Comparison of ENCODE assay signal across 15 mouse cellular contexts in genomic region chr11:3887331-3887730, GRCm38 (mm10). TPM values are rescaled to one million over a fixed set of nuclear protein-coding genes. Genes with fewer than 3 reads are reported as not detected.
DNase-seq lines count a peak whose midpoint lies in the region; ATAC-seq and TF ChIP-seq lines count a peak whose summit lies in the region.
"Had no signal": no experiment of that assay in that cellular context is flagged by ENCODE, and none has a peak within 500 bp of the region (broad histone marks: within the 10 kb centered on the region; RNA-seq: fewer than 3 reads in every experiment).

No protein-coding gene starts in this region.

- peak; percentile 56 for DNase-seq in cerebellum, adult 9-11 months
- DNase-seq in cerebellum, adult 9-10 months = no peak
- peak; percentile 11 for DNase-seq in 3T3-L1 (ENCODE audit: low read depth, low spot score)
- DNase-seq in brain, embryonic 14.5 days (ENCODE audit: low read depth) = peak; percentile 24
- DNase-seq in ovary, postnatal 10 days (ENCODE audit: low spot score) = no peak
- DNase-seq in forebrain, embryonic 11.5 days (ENCODE audit: low spot score) = no peak
- DNase-seq: B cell, adult 2 months; kidney, adult 9 months had no signal

- TF ChIP-seq CTCF in brain, embryonic 14.5 days (IDR thresholded peaks at IDR 0.05; ENCODE audit: borderline replicate concordance, extremely low read depth, insufficient read depth, insufficient read length) = no peak

- peak; percentile 90 for ATAC-seq in liver, embryonic 12.5 days
- no peak for ATAC-seq in kidney, embryonic 14.5 days (ENCODE audit: low FRiP score, low TSS enrichment)
- no peak for ATAC-seq in forebrain, embryonic 11.5 days (replicated peaks; ENCODE audit: low FRiP score)

- H3K4me1 ChIP-seq in liver, embryonic 12.5 days = peaks cover 22% of the 10 kb centered on the region
- no peaks in the 10 kb centered on the region for H3K4me1 ChIP-seq in kidney, embryonic 14.5 days (ENCODE audit: control insufficient read depth, insufficient read depth, low read length)
- H3K4me1 ChIP-seq in forebrain, embryonic 11.5 days (replicated peaks; ENCODE audit: control insufficient read depth, insufficient read depth, low read length) = no peaks in the 10 kb centered on the region
- H3K4me1 ChIP-seq: hindbrain, embryonic 15.5 days; limb, embryonic 15.5 days had no signal

- no peak overlapping the region for H3K9ac ChIP-seq in liver, embryonic 12.5 days
- no peak overlapping the region for H3K9ac ChIP-seq in kidney, embryonic 14.5 days (ENCODE audit: low read depth, low read length)
- no peak overlapping the region for H3K9ac ChIP-seq in forebrain, embryonic 11.5 days (ENCODE audit: low read length)
- H3K9ac ChIP-seq: hindbrain, embryonic 15.5 days; limb, embryonic 15.5 days had no signal

- H3K27ac ChIP-seq in liver, embryonic 12.5 days = no peak overlapping the region
- no peak overlapping the region for H3K27ac ChIP-seq in kidney, embryonic 14.5 days (ENCODE audit: low read depth, low read length)
- H3K27ac ChIP-seq in forebrain, embryonic 11.5 days (ENCODE audit: low read depth, low read length) = no peak overlapping the region
- H3K27ac ChIP-seq: hindbrain, embryonic 15.5 days; limb, embryonic 15.5 days; macrophage had no signal

- H3K36me3 ChIP-seq in liver, embryonic 12.5 days = no peaks in the 10 kb centered on the region
- H3K36me3 ChIP-seq in kidney, embryonic 14.5 days (ENCODE audit: control insufficient read depth, insufficient read depth, low read length) = no peaks in the 10 kb centered on the region
- no peaks in the 10 kb centered on the region for H3K36me3 ChIP-seq in forebrain, embryonic 11.5 days (ENCODE audit: control insufficient read depth, insufficient read depth, low read length)
- H3K36me3 ChIP-seq: G1E; hindbrain, embryonic 15.5 days; limb, embryonic 15.5 days had no signal

- peaks cover 26% of the 10 kb centered on the region; the same call in 1 of the 2 replicates for H3K27me3 ChIP-seq in liver, embryonic 12.5 days (replicated peaks)
- H3K27me3 ChIP-seq in kidney, embryonic 14.5 days (ENCODE audit: control insufficient read depth, insufficient read depth, low read length) = no peaks in the 10 kb centered on the region
- H3K27me3 ChIP-seq in forebrain, embryonic 11.5 days (ENCODE audit: control insufficient read depth, insufficient read depth, low read length) = no peaks in the 10 kb centered on the region
- H3K27me3 ChIP-seq: hindbrain, embryonic 15.5 days; limb, embryonic 15.5 days had no signal

- 0 out of 2 replicates have a peak overlapping the region, but pooled peaks have one; percentile 8 for H3K4me2 ChIP-seq in liver, embryonic 12.5 days
- no peak overlapping the region for H3K4me2 ChIP-seq in kidney, embryonic 14.5 days (replicated peaks; ENCODE audit: low read depth, low read length)
- H3K4me2 ChIP-seq in forebrain, embryonic 11.5 days (ENCODE audit: low read depth, low read length, severe bottlenecking) = no peak overlapping the region
- H3K4me2 ChIP-seq: hindbrain, embryonic 15.5 days; limb, embryonic 15.5 days had no signal

- 46% methylated on average over 5 of the region's 5 CpGs for WGBS in liver, embryonic 12.5 days (ENCODE audit: insufficient replicate concordance)
- 83% methylated on average over 5 of the region's 5 CpGs for WGBS in kidney, embryonic 14.5 days
- 76% methylated on average over 5 of the region's 5 CpGs for WGBS in forebrain, embryonic 11.5 days

- TF ChIP-seq POLR2A in brain, embryonic 14.5 days (IDR thresholded peaks at IDR 0.05; ENCODE audit: borderline replicate concordance, extremely low read depth, insufficient read depth, insufficient read length, poor library complexity, severe bottlenecking) = no peak

- H3K4me3 ChIP-seq in liver, embryonic 12.5 days = no peak overlapping the region
- no peak overlapping the region for H3K4me3 ChIP-seq in kidney, embryonic 14.5 days (ENCODE audit: low read length)
- no peak overlapping the region for H3K4me3 ChIP-seq in forebrain, embryonic 11.5 days (ENCODE audit: low read depth, low read length)
- H3K4me3 ChIP-seq: erythroblast, embryonic 14.5 days; hindbrain, embryonic 15.5 days; limb, embryonic 15.5 days had no signal

- no peaks in the 10 kb centered on the region for H3K9me3 ChIP-seq in liver, embryonic 12.5 days (replicated peaks)
- no peaks in the 10 kb centered on the region for H3K9me3 ChIP-seq in kidney, embryonic 14.5 days (ENCODE audit: control insufficient read depth, low read length)
- no peaks in the 10 kb centered on the region for H3K9me3 ChIP-seq in forebrain, embryonic 11.5 days (ENCODE audit: control insufficient read depth, low read length)
- H3K9me3 ChIP-seq: G1E; hindbrain, embryonic 15.5 days; limb, embryonic 15.5 days had no signal

RNA-seq across cellular contexts. Expression of gene 4921536K21Rik, which starts 7.6 kb away (rescaled TPM):
- 0.67 and 1.0 TPM in 2 replicates for polyA plus RNA-seq in brain, embryonic 14.5 days (2012; rRNA removed)
- polyA plus RNA-seq in liver, embryonic 12.5 days (2016; fragmentation: Nextera tagmentation; extraction: Ambion mirVana) = 0.05 TPM in 1 of 2 replicates, not detected in the other
- polyA plus RNA-seq in kidney, embryonic 14.5 days (2014; fragmentation: Nextera tagmentation; extraction: Ambion mirVana) = 0.20 and 0.40 TPM in 2 replicates
- 0.51 and 0.60 TPM in 2 replicates for polyA plus RNA-seq in forebrain, embryonic 11.5 days (2014; fragmentation: Nextera tagmentation; extraction: Ambion mirVana)
- polyA plus RNA-seq: G1E had no signal

RNA-seq across cellular contexts. Expression of gene Dusp18, which starts 7.7 kb away (rescaled TPM):
- 17.6 and 26.4 TPM in 2 replicates for polyA plus RNA-seq in brain, embryonic 14.5 days (2012; rRNA removed)
- polyA plus RNA-seq in liver, embryonic 12.5 days (2016; fragmentation: Nextera tagmentation; extraction: Ambion mirVana) = 0.80 and 0.95 TPM in 2 replicates
- polyA plus RNA-seq in kidney, embryonic 14.5 days (2014; fragmentation: Nextera tagmentation; extraction: Ambion mirVana) = 10.0 and 14.7 TPM in 2 replicates
- 22.5 and 23.7 TPM in 2 replicates for polyA plus RNA-seq in forebrain, embryonic 11.5 days (2014; fragmentation: Nextera tagmentation; extraction: Ambion mirVana)
- polyA plus RNA-seq: erythroblast, embryonic 14.5 days; G1E had no signal

RNA-seq across cellular contexts. Expression of gene Osbp2, which starts 23.6 kb away (rescaled TPM):
- 18.4 and 26.2 TPM in 2 replicates for polyA plus RNA-seq in brain, embryonic 14.5 days (2012; rRNA removed)
- 0.15 and 0.20 TPM in 2 replicates for polyA plus RNA-seq in liver, embryonic 12.5 days (2016; fragmentation: Nextera tagmentation; extraction: Ambion mirVana)
- polyA plus RNA-seq in kidney, embryonic 14.5 days (2014; fragmentation: Nextera tagmentation; extraction: Ambion mirVana) = 0.46 and 0.81 TPM in 2 replicates
- polyA plus RNA-seq in forebrain, embryonic 11.5 days (2014; fragmentation: Nextera tagmentation; extraction: Ambion mirVana) = 1.2 and 2.0 TPM in 2 replicates
- polyA plus RNA-seq: erythroblast, embryonic 14.5 days; G1E had no signal

RNA-seq across cellular contexts. Expression of gene Slc35e4, which starts 27.1 kb away (rescaled TPM):
- polyA plus RNA-seq in brain, embryonic 14.5 days (2012; rRNA removed) = 13.2 and 13.5 TPM in 2 replicates
- 0.86 and 1.2 TPM in 2 replicates for polyA plus RNA-seq in liver, embryonic 12.5 days (2016; fragmentation: Nextera tagmentation; extraction: Ambion mirVana)
- 3.0 and 3.8 TPM in 2 replicates for polyA plus RNA-seq in kidney, embryonic 14.5 days (2014; fragmentation: Nextera tagmentation; extraction: Ambion mirVana)
- 3.5 and 3.9 TPM in 2 replicates for polyA plus RNA-seq in forebrain, embryonic 11.5 days (2014; fragmentation: Nextera tagmentation; extraction: Ambion mirVana)
- polyA plus RNA-seq: G1E had no signal

RNA-seq across cellular contexts. Expression of gene Tcn2, which starts 44.6 kb away (rescaled TPM):
- polyA plus RNA-seq in brain, embryonic 14.5 days (2012; rRNA removed) = 21.2 and 27.4 TPM in 2 replicates
- 14.0 and 14.5 TPM in 2 replicates for polyA plus RNA-seq in liver, embryonic 12.5 days (2016; fragmentation: Nextera tagmentation; extraction: Ambion mirVana)
- polyA plus RNA-seq in kidney, embryonic 14.5 days (2014; fragmentation: Nextera tagmentation; extraction: Ambion mirVana) = 49.7 and 61.8 TPM in 2 replicates
- 23.1 and 26.0 TPM in 2 replicates for polyA plus RNA-seq in forebrain, embryonic 11.5 days (2014; fragmentation: Nextera tagmentation; extraction: Ambion mirVana)

Comparison
In these comparisons a context has a peak if more than half of its experiments do, and no peak if none do; other contexts are left out.
1. DNase-seq: peak in cerebellum, adult 9-11 months (single experiment), 3T3-L1 (single experiment) and brain, embryonic 14.5 days (single experiment); none in cerebellum, adult 9-10 months (single experiment), ovary, postnatal 10 days (single experiment) and forebrain, embryonic 11.5 days (single experiment).